Mouse (Mus musculus) 3T3-L1 (cell line): Measurements from ENCODE around the gene Fabp3.

Experiments used
- DNase-seq: peaks from one replicate; pipeline ENCODE4 v3.0.0-alpha.2; 2015; ENCODE audit warnings: low read depth, low spot score

The Fabp3 gene

DNA sequence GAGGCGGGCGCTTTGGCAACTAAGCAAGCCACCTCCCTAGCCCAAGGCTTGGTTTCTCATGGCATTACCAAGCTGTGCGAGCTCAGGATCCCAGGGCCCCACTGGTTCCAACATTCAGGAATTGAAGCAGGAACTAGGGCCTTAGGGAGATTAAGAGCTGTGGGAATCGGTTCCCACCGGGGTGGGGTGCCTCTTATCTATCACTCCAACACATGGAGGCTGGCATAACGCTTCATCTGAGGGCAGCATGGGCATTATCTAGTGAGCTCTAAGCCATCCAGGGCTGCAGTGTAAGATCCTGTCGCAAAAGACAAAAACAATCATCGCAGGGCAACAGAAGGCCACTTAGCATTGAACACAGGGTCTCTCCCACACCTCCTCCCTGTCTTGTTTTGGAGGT, 13.9 kb upstream of the Fabp3 start:
- DNase-seq, result no peak

- DNase-seq, result no peak
Observed at GRCm38 (mm10) chr4:130295047-130295745, 13.2 kb upstream of the Fabp3 start.

GRCm38 (mm10) chr4:130296243-130296965, 12.0 kb upstream of the Fabp3 start:
- no peak for DNase-seq

GRCm38 (mm10) chr4:130297123-130297529, 11.3 kb upstream of the Fabp3 start:
- DNase-seq, result peak; percentile 57

DNA sequence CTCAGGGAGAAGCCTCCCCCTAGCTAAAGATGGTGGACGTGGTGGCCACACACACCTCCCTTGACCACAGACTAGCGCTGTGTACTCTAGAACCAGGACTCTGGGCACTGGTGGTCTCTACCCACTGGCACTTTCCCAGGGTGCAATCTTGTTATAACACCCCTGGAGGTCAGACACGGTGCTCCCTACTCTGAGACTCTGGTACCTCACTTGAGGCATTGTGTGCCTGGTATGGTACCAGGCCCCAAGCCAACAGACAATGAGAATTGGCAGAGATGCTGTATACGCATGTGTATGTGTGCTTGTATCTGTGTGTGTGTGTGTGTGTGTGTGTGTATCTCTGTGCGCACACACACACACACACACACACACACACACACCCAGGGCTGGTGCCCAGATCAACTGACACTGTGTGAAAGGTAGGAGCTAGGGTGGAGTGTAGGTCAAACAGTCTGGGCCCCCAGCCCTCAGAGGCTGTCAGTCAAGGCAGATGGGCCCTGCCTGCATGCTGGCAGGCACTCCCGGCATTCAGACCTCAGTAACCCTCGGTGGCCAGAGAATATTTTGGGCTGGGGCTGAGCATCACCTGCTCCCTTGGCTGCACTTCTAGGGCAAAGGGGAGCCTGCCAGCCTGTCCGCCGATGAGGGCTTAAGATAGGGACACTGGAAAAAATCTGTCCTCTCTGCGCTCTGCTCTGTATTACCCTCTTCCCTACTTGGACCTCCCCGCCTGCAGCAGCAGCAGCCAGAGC, 9.3 kb upstream of the Fabp3 start:
- no peak for DNase-seq

DNA sequence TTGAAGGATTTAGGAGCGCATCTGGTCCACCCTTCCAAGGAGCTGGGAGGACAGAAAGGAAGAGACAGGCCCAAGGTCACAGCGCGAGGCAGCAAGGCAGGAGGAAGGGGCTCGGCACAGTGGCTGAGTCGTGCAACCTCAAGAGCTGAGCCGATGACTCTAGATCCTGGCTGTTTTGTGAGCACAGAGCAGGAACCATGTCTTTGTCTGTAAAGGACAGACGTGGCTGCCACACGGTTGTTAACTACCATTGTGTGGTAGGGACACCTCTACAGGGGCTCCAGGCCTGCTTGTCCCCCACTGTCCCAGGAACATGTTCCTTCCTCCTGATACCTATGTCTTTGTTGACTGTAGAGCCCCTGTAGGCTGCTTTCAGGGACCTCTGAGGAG, 8.8 kb upstream of the Fabp3 start:
- no peak for DNase-seq

- DNase-seq, result no peak
Observed at GRCm38 (mm10) chr4:130302285-130302870, 6.0 kb upstream of the Fabp3 start.

DNA sequence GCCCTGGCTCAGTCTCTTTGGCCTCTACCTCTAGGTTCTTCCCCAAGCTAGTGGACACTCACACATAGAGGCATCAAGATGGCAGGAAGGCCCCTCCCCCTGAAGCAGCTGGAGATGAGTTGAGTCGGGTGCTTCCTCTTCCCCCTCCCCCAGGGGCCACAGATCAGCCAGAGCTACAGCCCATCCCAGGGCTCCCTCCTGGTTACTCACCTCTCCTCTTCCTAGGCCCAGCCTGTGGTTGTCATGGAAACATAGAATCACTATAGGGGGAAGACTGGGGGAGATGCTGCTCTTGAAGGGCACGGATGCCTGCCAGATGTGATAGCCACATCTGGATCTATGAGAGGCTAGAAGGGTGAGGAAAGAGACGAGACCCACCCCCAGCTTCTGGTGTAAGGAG, 3.6 kb upstream of the Fabp3 start:
- DNase-seq, result no peak

DNA sequence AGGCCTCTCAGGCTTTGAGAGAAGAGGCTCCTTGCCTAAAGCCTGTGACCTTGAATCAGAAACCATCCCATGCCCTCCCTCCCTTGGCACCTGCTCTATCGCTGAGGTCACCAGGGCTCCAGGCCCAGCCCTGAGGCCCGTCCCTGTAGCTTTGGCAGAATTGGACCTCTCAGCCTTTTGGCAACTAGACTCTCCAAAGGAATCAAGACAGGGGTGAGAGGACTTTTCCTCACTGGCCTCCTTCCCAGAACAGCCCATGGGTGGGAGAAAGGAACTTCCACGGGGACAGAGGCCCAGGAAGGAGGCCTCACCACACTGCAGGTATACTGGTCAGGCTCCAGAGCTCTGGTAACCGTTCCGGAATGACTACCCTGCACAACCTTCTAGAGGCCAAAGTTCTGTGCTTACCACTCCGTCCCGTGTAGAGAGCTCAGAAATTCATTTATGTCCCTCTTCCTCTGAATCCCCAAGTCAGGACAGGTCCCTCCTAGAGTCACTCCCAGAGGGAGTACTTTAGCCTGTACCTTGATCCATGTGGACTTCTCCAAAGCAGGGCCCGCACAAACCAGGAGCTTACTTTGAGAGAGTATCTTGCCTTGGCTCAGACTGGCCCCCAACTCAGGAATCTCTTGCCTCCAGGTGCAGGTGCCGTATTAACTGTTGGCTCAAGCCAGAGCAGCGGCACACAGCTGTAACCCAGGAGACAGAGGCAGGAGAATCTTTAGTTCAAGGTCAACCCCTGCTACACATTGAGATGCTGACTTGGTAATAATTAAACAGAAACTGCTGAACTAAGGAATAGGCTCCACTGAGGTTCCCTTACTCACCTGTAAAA, 1.4 kb upstream of the Fabp3 start:
- no peak for DNase-seq

DNA sequence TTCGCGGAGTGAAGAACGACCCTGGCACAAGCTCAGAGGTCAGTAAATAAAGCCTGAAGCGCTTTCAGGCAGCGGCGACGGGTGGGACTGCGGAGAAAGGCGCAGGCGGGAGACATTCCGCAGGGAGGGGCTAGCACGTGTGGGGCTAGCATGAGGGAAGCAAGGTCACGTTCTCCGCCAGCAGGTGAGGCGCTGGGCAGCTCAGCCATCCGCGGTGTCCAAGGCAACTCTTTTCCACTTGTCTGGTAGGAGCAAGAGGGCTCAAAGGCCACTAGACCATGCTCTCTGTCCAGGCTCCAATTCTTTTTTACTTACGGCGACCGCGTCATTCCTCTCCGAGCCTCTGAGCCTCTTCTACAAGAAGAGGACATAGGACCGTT, 554 bp upstream of the Fabp3 start:
- DNase-seq, result no peak

DNA sequence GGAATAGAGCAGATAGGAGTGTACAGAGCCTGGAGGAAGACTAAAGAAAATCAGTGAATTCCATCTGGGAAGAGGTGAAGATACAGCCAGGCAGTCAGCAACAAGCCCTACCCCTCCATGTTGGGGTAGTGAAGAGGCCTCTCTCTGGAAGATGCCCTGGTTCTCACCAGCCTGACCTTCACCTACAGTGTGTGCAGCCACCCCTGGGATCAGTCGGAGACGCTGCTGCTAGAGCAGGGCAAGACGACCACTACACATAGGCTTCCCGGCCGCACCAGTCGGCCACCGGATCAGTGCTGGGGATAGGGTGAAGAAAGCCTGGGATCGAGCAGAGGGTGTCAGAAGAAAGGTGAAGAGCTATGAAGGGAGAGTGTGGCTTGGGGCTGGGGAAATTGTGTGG, 859 bp downstream of the Fabp3 start:
- DNase-seq, result no peak

DNA sequence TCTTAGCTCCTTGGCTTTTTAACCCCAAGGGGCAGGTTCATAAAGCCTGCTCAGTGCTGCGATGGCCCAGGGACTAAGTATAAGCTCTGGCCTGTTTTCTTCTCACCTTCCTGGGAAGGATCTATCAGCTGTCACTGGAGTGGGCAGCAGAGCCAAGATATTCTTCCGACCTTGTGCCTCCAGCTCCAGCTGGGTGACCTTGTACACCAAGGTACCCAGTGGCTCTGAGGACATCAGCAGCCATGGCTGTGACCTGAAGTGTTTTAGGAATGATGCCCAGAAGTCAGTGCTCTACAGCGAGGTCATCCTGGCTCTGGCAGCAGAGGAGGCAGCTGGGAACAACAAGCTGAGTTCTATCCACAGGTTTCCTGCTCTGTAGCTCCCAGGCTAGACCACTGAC, 4.1 kb downstream of the Fabp3 start:
- DNase-seq, result no peak

DNA sequence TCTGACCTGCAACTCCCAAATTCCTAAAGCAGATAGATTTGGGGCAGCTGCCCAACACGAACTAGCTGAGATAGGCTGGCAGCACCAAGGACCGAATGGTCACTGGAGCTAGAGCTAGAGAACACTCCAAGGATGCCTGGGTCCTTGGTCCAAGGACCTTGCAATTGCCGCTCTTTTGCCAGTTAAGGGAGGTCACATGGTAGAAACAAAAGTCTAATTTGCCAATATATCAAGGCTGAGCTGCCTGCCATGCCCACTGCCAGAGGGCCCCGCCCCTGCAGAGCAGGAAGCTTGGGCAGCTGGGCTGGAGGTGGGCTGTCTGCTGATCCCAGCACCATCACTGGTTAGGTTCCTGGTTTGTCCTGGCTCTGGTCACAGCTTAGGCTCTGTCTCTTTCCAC, 5.2 kb downstream of the Fabp3 start:
- DNase-seq, result no peak

- DNase-seq, result peak; percentile 54
Observed at GRCm38 (mm10) chr4:130315771-130316527, 7.6 kb downstream of the Fabp3 start.

DNA sequence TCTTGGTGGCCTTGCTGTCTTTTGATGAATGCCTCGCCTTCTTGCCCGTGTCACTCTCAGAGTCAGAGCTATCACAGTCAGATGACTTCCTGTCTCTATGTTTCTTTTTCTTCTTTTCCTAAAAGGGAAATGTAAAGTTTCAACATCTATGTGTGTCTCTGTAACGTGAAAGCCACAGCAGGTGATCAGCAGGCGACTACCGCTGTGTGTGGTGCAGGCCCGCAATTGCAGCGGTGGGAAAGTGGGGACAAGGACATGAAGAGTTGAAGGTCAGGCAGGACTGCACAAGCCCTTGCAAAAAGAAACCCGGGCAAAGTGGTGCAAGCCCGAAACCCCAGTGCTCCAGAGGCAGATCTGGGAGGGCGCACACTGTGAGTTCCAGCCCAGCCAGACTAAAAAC, 8.3 kb downstream of the Fabp3 start:
- no peak for DNase-seq

- no peak for DNase-seq
Observed at GRCm38 (mm10) chr4:130318122-130318521, 9.7 kb downstream of the Fabp3 start.

- no peak for DNase-seq
Observed at GRCm38 (mm10) chr4:130319564-130319963, 11.2 kb downstream of the Fabp3 start.

- no peak for DNase-seq
Observed at GRCm38 (mm10) chr4:130321640-130322039, 13.2 kb downstream of the Fabp3 start.

GRCm38 (mm10) chr4:130322567-130322966, 14.2 kb downstream of the Fabp3 start:
- no peak for DNase-seq

DNA sequence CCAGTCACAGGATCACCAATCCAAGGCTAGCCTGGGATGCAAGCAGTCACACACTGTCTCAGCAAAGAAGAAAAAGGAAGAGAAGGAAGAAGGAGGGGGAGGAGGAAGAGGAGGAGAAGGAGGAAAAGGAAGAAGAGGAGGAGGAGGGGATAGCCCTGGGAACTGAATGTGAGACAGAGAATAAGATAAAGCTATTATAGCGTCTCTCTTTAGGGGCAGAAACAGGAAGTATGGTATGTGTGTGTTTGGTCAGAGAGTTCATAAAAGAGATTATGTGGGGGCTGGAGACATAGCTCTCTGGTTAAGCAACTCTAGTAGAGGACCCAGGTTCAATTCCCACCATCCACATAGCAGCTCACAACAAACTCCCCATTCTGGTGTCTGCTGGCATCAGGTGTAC, 14.8 kb downstream of the Fabp3 start:
- DNase-seq, result no peak

DNA sequence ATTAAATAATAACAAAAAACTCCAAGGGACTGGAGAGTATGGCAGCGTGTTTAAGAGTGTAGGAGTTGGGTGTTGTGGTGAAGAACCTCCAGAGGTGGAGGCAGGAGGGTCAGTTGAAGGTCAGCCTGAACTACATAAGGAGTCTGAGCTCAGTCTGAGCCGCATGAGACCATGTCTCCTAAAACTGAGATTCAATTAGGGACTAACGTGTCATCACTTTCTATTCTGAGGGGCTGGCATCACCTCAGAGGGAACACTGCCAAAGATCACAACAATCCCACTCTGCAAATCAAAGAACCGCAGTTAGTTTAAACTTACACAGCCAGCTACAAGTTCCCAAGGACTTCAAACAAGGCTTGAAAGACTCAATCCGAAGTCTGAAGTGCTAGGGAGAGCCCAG, 15.2 kb downstream of the Fabp3 start:
- DNase-seq, result no peak
